Mouse (Mus musculus): ENCODE measurements around the gene Pde4a.
"Not testable (repeated sequence)": the region's sequence is repeated elsewhere in the genome, so short reads cannot be mapped to it uniquely, and the experiment has no call there.

The Pde4a gene

DNA sequence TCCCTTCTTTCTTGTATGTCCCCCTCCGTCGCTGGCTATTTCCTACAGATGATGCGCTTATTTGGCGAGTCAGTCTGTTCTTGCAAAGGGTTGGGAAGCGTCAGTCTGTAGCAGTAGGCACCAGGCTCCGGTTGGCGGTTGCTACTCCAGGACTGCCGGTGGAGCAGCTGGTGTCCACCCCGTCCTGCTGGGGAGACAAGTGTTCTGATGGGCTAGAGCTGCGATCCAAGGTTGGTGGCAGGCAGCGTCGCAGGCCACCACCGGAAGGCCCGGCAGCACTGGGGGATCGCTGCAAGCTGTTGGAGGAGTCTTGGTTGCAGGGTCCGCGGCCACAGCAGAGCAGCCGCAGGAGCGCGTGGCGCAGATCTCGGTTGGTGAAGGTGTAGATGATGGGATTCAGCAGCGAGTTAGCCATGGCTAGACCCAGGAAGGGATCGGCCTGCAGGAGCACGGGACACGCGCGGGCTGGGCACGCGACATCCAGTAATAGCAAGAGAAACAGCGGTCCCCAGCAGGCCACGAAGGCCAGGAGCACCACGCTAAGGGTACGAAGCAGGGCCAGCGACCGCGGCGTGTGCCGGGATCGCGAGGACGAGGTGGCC, 78.4 kb downstream of the Pde4a start:
- peak; percentile 17; the same call in 1 of the 2 replicates for ATAC-seq (ENCODE audit: low TSS enrichment)

DNA sequence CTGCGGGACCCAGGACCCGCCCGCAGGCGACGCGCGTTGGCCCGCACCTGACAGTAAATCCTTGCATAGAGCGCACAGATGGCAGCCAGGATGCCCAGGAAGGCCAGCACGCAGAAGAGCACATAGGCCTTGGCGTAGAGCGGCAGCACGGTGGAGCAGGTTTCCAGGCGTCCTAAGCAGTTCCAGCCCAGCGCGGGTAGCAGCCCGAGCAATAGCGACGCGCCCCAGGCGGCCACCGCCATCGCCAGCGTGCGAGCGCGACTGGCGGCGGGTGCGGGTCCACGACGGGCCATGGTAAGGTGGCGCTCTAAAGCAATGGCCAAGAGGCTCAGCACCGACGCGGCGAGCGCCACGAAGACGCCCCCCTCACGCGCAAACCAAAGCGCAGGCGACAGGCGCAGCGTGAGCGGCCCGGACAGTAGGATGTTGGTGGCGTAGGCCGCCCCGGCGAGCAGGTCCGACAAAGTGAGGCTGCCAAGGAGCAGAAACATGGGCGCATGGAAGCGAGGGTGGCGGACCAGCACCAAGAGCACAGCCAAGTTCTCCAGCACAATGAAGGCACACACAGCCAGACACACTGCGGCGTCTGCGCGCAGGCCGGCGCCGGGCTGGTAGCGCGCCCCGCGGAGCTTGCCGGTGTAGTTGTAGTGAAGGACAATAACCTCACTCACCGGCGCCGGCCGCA, 79.1 kb downstream of the Pde4a start:
- ATAC-seq (ENCODE audit: low TSS enrichment), result peak; percentile 39

- no peak for ATAC-seq (ENCODE audit: low TSS enrichment)
Measured at GRCm38 (mm10) chr9:21245113-21245487, 79.6 kb downstream of the Pde4a start.

GRCm38 (mm10) chr9:21246342-21246741, 80.8 kb downstream of the Pde4a start:
- no peak for ATAC-seq (ENCODE audit: low TSS enrichment)

- ATAC-seq (ENCODE audit: low TSS enrichment), result peak; percentile 16; the same call in 1 of the 2 replicates
Measured at GRCm38 (mm10) chr9:21248326-21248725, 82.8 kb downstream of the Pde4a start, which contains the start of gene S1pr5. Gene S1pr5, minus strand, starts transcription at chr9:21248443.

DNA sequence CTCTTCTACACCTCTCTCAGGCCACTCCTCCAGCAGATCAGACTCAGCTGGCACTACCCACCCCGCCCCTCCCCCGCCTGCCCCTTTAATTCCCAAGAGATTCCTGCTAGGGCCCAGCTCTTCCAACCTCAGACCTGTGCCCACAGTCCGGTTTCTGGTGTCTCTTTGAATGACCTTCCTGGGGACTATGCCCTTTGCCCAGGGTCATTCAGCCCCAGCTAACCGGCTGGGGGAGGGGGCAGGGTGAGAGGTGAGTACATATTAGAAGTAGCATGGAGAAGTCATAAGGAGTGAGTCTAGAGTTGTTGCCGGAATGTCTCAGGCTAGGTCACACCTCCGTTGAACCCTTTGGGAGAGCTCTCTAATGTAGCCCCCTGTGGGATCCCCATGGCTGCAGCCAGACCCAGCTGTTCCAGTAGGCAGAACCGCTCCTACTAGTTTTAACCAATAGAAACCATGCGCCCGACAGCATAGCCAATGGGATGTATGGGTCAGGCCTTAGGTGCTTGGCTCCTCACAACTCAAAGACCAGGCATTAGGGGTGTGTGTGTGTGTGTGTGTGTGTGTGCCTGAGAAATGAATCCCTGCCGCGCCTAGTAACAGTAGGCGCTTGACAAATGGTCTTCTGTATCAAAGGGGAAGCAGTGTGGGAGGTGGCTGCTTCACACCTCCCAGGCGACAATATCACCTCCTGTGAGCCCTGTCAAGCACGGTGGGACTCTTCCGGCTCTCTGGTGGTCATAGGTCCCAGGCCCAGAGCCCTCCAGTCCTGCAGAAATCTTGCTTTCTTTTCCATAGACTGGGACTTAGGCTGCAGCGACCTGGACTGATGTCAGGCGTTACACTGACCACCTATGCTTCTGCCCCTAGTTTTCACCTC, 84.4 kb downstream of the Pde4a start:
- no peak for ATAC-seq (ENCODE audit: low TSS enrichment)

GRCm38 (mm10) chr9:21250509-21250908, 85.0 kb downstream of the Pde4a start:
- no peak for ATAC-seq (ENCODE audit: low TSS enrichment)

GRCm38 (mm10) chr9:21251116-21251735, 85.7 kb downstream of the Pde4a start:
- ATAC-seq (ENCODE audit: low TSS enrichment), result no peak

DNA sequence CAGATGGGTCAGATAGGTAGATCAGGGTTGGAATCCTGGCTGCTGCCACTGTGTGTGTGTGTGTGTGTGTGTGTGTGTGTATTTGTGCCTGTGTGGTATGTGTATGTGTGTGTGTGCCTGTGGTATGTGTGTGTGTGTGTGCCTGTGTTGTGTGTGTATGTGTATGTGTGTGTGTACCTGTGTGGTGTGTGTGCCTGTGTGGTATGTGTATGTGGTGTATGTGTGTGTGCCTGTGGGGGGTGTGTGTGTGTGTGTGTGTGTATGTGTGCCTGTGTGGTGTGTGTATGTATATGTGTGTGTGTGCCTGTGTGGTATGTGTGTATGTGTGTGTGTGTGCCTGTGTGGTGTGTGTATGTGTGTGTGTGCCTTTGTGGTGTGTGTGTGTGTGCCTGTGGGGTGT, 89.2 kb downstream of the Pde4a start:
- ATAC-seq (ENCODE audit: low TSS enrichment), result no peak

DNA sequence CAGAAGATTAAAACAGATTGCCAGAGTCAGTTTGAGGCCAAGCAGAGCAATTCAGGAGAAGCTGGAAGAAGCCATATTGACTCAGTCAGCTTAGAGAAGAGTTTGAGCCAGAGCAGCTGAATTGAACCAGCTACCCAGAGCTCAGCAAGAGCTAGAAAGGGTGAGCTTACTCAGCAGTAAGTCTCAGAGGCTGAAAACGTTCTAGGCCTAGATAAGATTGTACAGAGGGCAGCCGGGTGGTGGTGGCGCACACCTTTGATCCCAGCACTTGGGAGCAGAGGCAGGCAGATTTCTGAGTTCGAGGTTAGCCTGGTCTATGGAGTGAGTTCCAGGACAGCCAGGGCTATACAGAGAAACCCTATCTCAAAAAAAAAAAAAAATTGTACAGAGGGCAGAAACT, 90.8 kb downstream of the Pde4a start:
- not testable (repeated sequence) for ATAC-seq (ENCODE audit: low TSS enrichment)

DNA sequence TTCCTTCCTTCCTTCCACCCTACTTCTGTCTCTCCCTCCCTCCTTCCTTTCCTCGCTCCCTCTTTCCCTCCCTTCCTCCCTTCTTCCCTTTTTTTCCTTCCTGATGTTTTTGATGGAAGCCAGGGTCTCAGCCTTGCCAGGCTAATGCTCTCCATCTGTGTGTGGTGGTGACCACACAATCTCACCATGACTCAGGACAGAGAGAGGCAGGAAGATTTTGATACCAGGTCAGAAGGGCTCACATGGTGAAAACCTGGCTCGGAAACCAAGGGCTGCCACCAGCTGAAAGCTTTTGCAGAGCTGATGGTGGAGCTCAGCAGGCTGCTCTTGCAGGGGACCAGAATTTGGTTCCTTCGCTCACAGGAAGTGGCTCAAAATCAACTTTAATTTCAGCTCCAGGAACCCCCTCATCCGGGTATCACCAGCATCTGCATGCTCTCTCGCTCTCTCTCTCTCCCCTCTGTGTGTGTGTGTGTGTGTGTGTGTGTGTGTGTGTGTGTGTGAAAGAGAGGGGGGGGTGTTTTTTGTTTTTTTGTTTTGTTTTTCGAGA, 95.1 kb downstream of the Pde4a start:
- ATAC-seq (ENCODE audit: low TSS enrichment), result no peak

DNA sequence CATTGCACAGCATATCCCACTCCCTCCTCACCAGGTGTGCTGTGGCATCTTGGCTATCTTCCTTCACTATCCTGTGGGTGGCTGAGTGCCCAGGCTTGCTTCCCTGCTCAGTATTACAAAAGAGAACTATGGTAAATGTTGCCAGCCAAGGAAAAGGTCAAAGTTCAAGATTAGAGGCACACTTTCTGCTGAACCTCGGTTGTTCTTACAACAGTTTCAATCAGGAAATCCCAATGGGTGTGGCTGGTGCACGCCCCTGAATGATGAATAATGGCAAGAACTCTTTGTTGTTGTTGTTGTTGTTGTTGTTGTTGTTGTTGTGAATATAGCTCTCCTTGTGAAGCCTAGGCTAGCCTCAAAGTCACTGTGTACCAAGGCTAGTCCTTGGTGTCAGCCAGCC, 96.3 kb downstream of the Pde4a start:
- ATAC-seq (ENCODE audit: low TSS enrichment), result no peak

Data from frontal cortex, adult (tissue).